Mouse (Mus musculus) CH12.LX (cell line): ENCODE results near the gene Lpin2. TPM values are rescaled to one million over a fixed set of nuclear protein-coding genes. Genes with fewer than 3 reads are reported as not detected.

Experiments used
- DNase-seq: peaks from one replicate; pipeline ENCODE4 v3.0.0-alpha.2; 2013; ENCODE audit errors: extremely low read depth
- H3K27ac ChIP-seq: 2 replicates; pipeline ENCODE4 v1.5.1; 2012; ENCODE audit warnings: low read depth, mild to moderate bottlenecking, control low read depth, moderate library complexity; ENCODE audit not compliant: insufficient read depth
- H3K27me3 ChIP-seq: replicated peaks from 2 replicates; pipeline ENCODE3; 2012; ENCODE audit warnings: inconsistent platforms
- H3K36me3 ChIP-seq, 2 experiments: replicated peaks in 1 of 2; 2 replicates each; pipeline versions ENCODE3 to v1.6.1; 2012; ENCODE audit warnings: inconsistent platforms in 1 of 2, low read length in 1 of 2, mild to moderate bottlenecking in 1 of 2, mixed read lengths in 1 of 2, moderate library complexity in 1 of 2; ENCODE audit not compliant: control insufficient read depth in 1 of 2, insufficient read depth in 1 of 2
- H3K4me1 ChIP-seq, 2 experiments: 2 replicates each; pipeline ENCODE4 v1.6.1; 2012; ENCODE audit warnings: inconsistent platforms in 1 of 2, moderate library complexity in 1 of 2; ENCODE audit not compliant: insufficient read depth in 2 of 2, control insufficient read depth in 1 of 2
- H3K4me2 ChIP-seq: 2 replicates; pipeline ENCODE4 v1.6.1; 2012; ENCODE audit warnings: low read depth, mild to moderate bottlenecking, control low read depth; ENCODE audit not compliant: poor library complexity, insufficient read depth, severe bottlenecking
- H3K4me3 ChIP-seq, 3 experiments: fragments of 150-350 bp in 1 of 3; sonication (generic) in 1 of 3; replicated peaks in 1 of 3; 2 replicates each; pipeline versions ENCODE3 to v1.5.1; 2011 to 2012; ENCODE audit warnings: low read depth in 2 of 3, low read length in 2 of 3, mild to moderate bottlenecking in 2 of 3, moderate library complexity in 2 of 3, control low read depth in 1 of 3, improper control_type of control experiment in 1 of 3, inconsistent platforms in 1 of 3, mixed read lengths in 1 of 3; ENCODE audit not compliant: poor library complexity in 1 of 3
- H3K79me2 ChIP-seq: replicated peaks from 2 replicates; pipeline ENCODE4 v1.6.1; 2012; ENCODE audit warnings: mild to moderate bottlenecking, moderate library complexity; ENCODE audit not compliant: control insufficient read depth, poor library complexity, insufficient read depth, severe bottlenecking; ENCODE audit errors: extremely low read depth
- H3K9ac ChIP-seq: 2 replicates; pipeline ENCODE4 v1.6.1; 2012; ENCODE audit warnings: low read depth, mild to moderate bottlenecking, control low read depth, moderate library complexity; ENCODE audit not compliant: insufficient read depth
- H3K9me3 ChIP-seq: replicated peaks from 2 replicates; pipeline ENCODE3; 2012; ENCODE audit warnings: low read length, inconsistent platforms, mixed read lengths
- BHLHE40 ChIP-seq: IDR thresholded peaks from 2 replicates; pipeline ENCODE4 v1.6.1; 2011; ENCODE audit warnings: mild to moderate bottlenecking, low read depth, low read length, improper control_type of control experiment
- CHD1 ChIP-seq: IDR thresholded peaks from 2 replicates; pipeline ENCODE4 v1.6.1; 2012; ENCODE audit warnings: low read depth, low read length, improper control_type of control experiment, inconsistent platforms
- CHD2 ChIP-seq: IDR thresholded peaks from 2 replicates; pipeline ENCODE4 v1.6.1; 2011; ENCODE audit warnings: low read length, improper control_type of control experiment
- ETS1 ChIP-seq: conservative IDR thresholded peaks from 2 replicates; pipeline ENCODE4 v1.6.1; 2012; ENCODE audit warnings: low read depth, mild to moderate bottlenecking, inconsistent platforms, low read length, improper control_type of control experiment, moderate library complexity
- HCFC1 ChIP-seq: IDR thresholded peaks from 2 replicates; pipeline ENCODE4 v1.6.1; 2012; ENCODE audit warnings: low read depth, mild to moderate bottlenecking, inconsistent platforms, low read length, improper control_type of control experiment
- IRF4 ChIP-seq: IDR thresholded peaks from 2 replicates; pipeline ENCODE4 v1.6.1; 2014; ENCODE audit warnings: low read depth, mild to moderate bottlenecking, inconsistent platforms, low read length, improper control_type of control experiment
- JUN ChIP-seq: IDR thresholded peaks from 2 replicates; pipeline ENCODE4 v1.6.1; 2011; ENCODE audit warnings: low read depth, mild to moderate bottlenecking, low read length, improper control_type of control experiment, moderate library complexity; ENCODE audit not compliant: insufficient read depth
- KAT2A ChIP-seq: IDR thresholded peaks from 2 replicates; pipeline ENCODE4 v1.6.1; 2012; ENCODE audit warnings: low read length, improper control_type of control experiment, inconsistent platforms; ENCODE audit not compliant: insufficient replicate concordance
- MAFK ChIP-seq: IDR thresholded peaks from 2 replicates; pipeline ENCODE4 v1.6.1; 2011; ENCODE audit warnings: low read length, improper control_type of control experiment; ENCODE audit not compliant: insufficient replicate concordance
- MAX ChIP-seq: IDR thresholded peaks from 2 replicates; pipeline ENCODE4 v1.6.1; 2011; ENCODE audit warnings: low read length, improper control_type of control experiment
- MAZ ChIP-seq: IDR thresholded peaks from 2 replicates; pipeline ENCODE4 v1.6.1; 2012; ENCODE audit warnings: low read depth, mild to moderate bottlenecking, inconsistent platforms, low read length, improper control_type of control experiment, moderate library complexity
- MEF2A ChIP-seq: IDR thresholded peaks from 2 replicates; pipeline ENCODE4 v1.6.1; 2014; ENCODE audit warnings: low read depth, mild to moderate bottlenecking, inconsistent platforms, low read length, improper control_type of control experiment, borderline replicate concordance
- MXI1 ChIP-seq: IDR thresholded peaks from 2 replicates; pipeline ENCODE4 v1.6.1; 2011; ENCODE audit warnings: mild to moderate bottlenecking, low read depth, low read length, improper control_type of control experiment
- MYC ChIP-seq: IDR thresholded peaks from 2 replicates; pipeline ENCODE4 v1.6.1; 2011; ENCODE audit warnings: low read depth, mild to moderate bottlenecking, improper control_type of control experiment, low read length
- NRF1 ChIP-seq: IDR thresholded peaks from 2 replicates; pipeline ENCODE4 v1.6.1; 2014; ENCODE audit warnings: low read depth, mild to moderate bottlenecking, inconsistent platforms, low read length, improper control_type of control experiment, moderate library complexity
- RCOR1 ChIP-seq: conservative IDR thresholded peaks from 2 replicates; pipeline ENCODE4 v1.6.1; 2012; ENCODE audit warnings: low read depth, mild to moderate bottlenecking, inconsistent platforms, low read length, improper control_type of control experiment
- SMC3 ChIP-seq: IDR thresholded peaks from 2 replicates; pipeline ENCODE4 v1.6.1; 2011; ENCODE audit warnings: low read depth, low read length, improper control_type of control experiment
- TCF12 ChIP-seq: IDR thresholded peaks from 2 replicates; pipeline ENCODE4 v1.6.1; 2014; ENCODE audit warnings: low read depth, mild to moderate bottlenecking, inconsistent platforms, low read length, improper control_type of control experiment
- UBTF ChIP-seq: IDR thresholded peaks from 2 replicates; pipeline ENCODE4 v1.6.1; 2012; ENCODE audit warnings: low read depth, mild to moderate bottlenecking, inconsistent platforms, low read length, improper control_type of control experiment, moderate library complexity
- ZKSCAN1 ChIP-seq: IDR thresholded peaks from 2 replicates; pipeline ENCODE4 v1.6.1; 2012; ENCODE audit warnings: low read depth, inconsistent platforms, low read length, improper control_type of control experiment, borderline replicate concordance
- ZNF384 ChIP-seq: IDR thresholded peaks from 2 replicates; pipeline ENCODE4 v1.6.1; 2012; ENCODE audit warnings: low read depth, low read length, improper control_type of control experiment, inconsistent platforms
- dilution Hi-C: fragments of 300-500 bp; cut with MboI; formaldehyde crosslinking; loops from 2 replicates; pipeline ENCODE4 v1.14.3; 2020; ENCODE audit warnings: low sequenced_read_pairs; ENCODE audit not compliant: extremely low pct_unique_long_range_greater_than_20kb, extremely low pct_ligation_motif_present
- in situ Hi-C: fragments of 300-500 bp; cut with MboI; formaldehyde crosslinking; loops from 3 replicates; pipeline ENCODE4 v1.14.3; 2019; ENCODE audit warnings: low sequenced_read_pairs, low pct_ligation_motif_present, low pct_unique_long_range_greater_than_20kb, mixed read lengths
- polyA plus RNA-seq: library from polyadenylated mRNA; unstranded; fragments of >175 nt; gene quantifications from 2 replicates; pipeline ENCODE4 v1.2.1, GENCODE M21; 2012; ENCODE audit warnings: low read depth; ENCODE audit not compliant: insufficient read length
- total RNA-seq, 2 experiments: library from RNA; depleted of rRNA; stranded (reverse); fragments of 300-350 nt in 1 of 2; fragments of >200 nt in 1 of 2; gene quantifications; 2 replicates each; pipeline ENCODE4 v1.2.3; 2012 to 2014

Lpin2 gene
- total and polyA plus RNA-seq, 3 experiments, result 25.4 to 31.4 (median 28.1) TPM

GRCm38 (mm10) chr17:71178530-71179181 lies 3.7 kb upstream of the Lpin2 start:
- Histone ChIP-seq H3K9me3 (no peaks in the 10 kb centered on the region), H3K4me2 (peak overlapping the region; percentile 22; the same call in 1 of the 2 replicates), H3K79me2 (no peaks in the 10 kb centered on the region), H3K9ac (no peak overlapping the region), H3K4me1 (peaks cover 11 to 43% of the 10 kb centered on the region in 2 experiments; a peak in 3 of 4 replicates), H3K27me3 (no peaks in the 10 kb centered on the region), H3K4me3 (no peak overlapping the region), H3K36me3 (no peaks in the 10 kb centered on the region), H3K27ac (no peak overlapping the region)
- dilution Hi-C loops (no loop called here), in situ Hi-C loops (no loop called here)
- TF ChIP-seq UBTF (no peak), JUN (no peak), ZNF384 (no peak), ETS1 (no peak), KAT2A (no peak), CHD1 (no peak), MAZ (no peak), SMC3 (no peak), TCF12 (no peak), MEF2A (no peak), MAFK (no peak), MAX (no peak), MYC (no peak), HCFC1 (no peak), BHLHE40 (no peak), IRF4 (no peak), MXI1 (no peak), CHD2 (no peak), RCOR1 (no peak)
- DNase-seq, result no peak

DNA sequence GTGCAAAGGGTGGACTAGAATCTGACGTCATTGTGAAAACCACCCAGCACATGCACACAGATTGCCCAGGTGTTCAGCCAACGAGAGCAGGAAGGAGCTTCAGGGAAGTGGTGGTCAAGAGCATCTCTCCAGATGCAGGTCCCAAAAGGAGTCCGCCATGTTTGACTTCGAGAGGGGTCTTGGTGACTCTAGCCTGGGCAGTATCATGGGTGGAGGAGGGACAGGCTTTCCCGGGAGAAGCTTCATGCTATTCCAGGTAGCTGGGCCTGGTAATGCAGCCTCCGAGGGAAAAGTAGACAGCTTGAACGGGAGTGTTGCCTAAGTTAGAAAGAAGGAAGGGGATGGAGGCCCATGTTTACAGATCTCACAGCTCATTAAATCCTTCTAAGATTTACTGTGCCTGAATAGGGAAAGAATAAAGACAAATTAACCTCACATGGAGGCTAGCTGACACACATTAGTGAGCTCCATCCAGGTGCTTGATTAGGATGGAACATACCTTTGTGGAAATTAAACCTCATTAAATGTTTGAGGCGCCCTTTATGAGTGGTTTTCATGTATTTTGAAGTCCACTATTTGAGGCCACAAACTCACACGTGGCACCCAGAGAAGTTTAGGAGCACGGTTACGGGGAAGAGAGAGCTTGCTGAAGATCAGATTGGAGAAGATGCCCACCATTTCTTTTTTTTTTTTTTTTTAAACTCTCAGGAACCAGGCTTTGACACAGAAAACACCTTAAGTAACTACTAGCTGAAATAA lies 2.6 kb upstream of the Lpin2 start:
- H3K27ac ChIP-seq, result no peak overlapping the region
- DNase-seq, result no peak
- in situ Hi-C loops (loop anchor here (10.0 kb wide), 1 partner anchor 85 kb away; no protein-coding TSS in a partner anchor), dilution Hi-C loops (no loop called here)
- no peak overlapping the region for H3K9ac ChIP-seq
- H3K36me3 ChIP-seq, result no peaks in the 10 kb centered on the region
- H3K9me3 ChIP-seq, result no peaks in the 10 kb centered on the region
- peak; percentile 33; the same call in 1 of the 2 replicates for TF ChIP-seq BHLHE40
- no peak for TF ChIP-seq RCOR1
- TF ChIP-seq ZKSCAN1, result no peak
- no peak for TF ChIP-seq CHD2
- no peak for TF ChIP-seq NRF1
- no peaks in the 10 kb centered on the region for H3K27me3 ChIP-seq
- peaks cover 3% of the 10 kb centered on the region for H3K79me2 ChIP-seq
- peaks cover 11 to 47% of the 10 kb centered on the region in 2 experiments; a peak in 3 of 4 replicates for H3K4me1 ChIP-seq
- H3K4me3 ChIP-seq, result no peak overlapping the region
- H3K4me2 ChIP-seq, result no peak overlapping the region
